ENCODE assay signal across 18 mouse cellular contexts in genomic region chr4:5206394-5207099, GRCm38 (mm10).
DNase-seq lines count a peak whose midpoint lies in the region; ATAC-seq and TF ChIP-seq lines count a peak whose summit lies in the region.
"Had no signal": no experiment of that assay in that cellular context is flagged by ENCODE, and none has a peak within 500 bp of the region (broad histone marks: within the 10 kb centered on the region; RNA-seq: fewer than 3 reads in every experiment).

No protein-coding gene starts in this region.

- no peak overlapping the region for H3K4me3 ChIP-seq in forebrain, embryonic 14.5 days (ENCODE audit: low read depth, low read length)
- H3K4me3 ChIP-seq in forebrain, embryonic 10.5 days, result no peak overlapping the region
- no peak overlapping the region for H3K4me3 ChIP-seq in lung, embryonic 14.5 days (ENCODE audit: low read depth, low read length)
- H3K4me3 ChIP-seq: hindbrain, embryonic 15.5 days; midbrain, embryonic 10.5 days; neural tube, embryonic 15.5 days had no signal

- H3K9ac ChIP-seq in forebrain, embryonic 14.5 days (ENCODE audit: low read length), result no peak overlapping the region
- H3K9ac ChIP-seq in lung, embryonic 14.5 days, result no peak overlapping the region
- H3K9ac ChIP-seq: hindbrain, embryonic 15.5 days; neural tube, embryonic 15.5 days had no signal

- peak; percentile 88 for ATAC-seq in forebrain, embryonic 14.5 days
- ATAC-seq in lung, embryonic 14.5 days (ENCODE audit: insufficient read depth), result peak; percentile 97

- TF ChIP-seq CTCF in lung, embryonic 14.5 days (IDR thresholded peaks at IDR 0.05; ENCODE audit: low read depth), result no peak

- no peaks in the 10 kb centered on the region for H3K4me1 ChIP-seq in forebrain, embryonic 14.5 days (ENCODE audit: control insufficient read depth, insufficient read depth, low read length)
- H3K4me1 ChIP-seq in forebrain, embryonic 10.5 days, result no peaks in the 10 kb centered on the region
- no peaks in the 10 kb centered on the region for H3K4me1 ChIP-seq in lung, embryonic 14.5 days (ENCODE audit: insufficient read depth)
- H3K4me1 ChIP-seq: hindbrain, embryonic 15.5 days; midbrain, embryonic 10.5 days had no signal

- DNase-seq in forebrain, embryonic 14.5 days (ENCODE audit: low spot score), result peak; percentile 53
- DNase-seq in forebrain, embryonic 10.5 days (ENCODE audit: extremely low spot score, low spot score), result no peak
- peak; percentile 92 for DNase-seq in lung, embryonic 14.5 days
- no peak for DNase-seq in lung, postnatal 14 days
- DNase-seq in brain, embryonic 18.5 days (ENCODE audit: low read depth, low spot score), result peak; percentile 46
- DNase-seq in left cerebral cortex, adult 9 months (ENCODE audit: low spot score in 2 of 2), result peak; percentile 7 to 51
- DNase-seq in heart, adult 18-20 months, result no peak
- DNase-seq in gastrocnemius, adult 8-10 months (ENCODE audit: low spot score in 2 of 2), result no peak
- DNase-seq: cerebellum, adult 9-11 months; gastrocnemius, postnatal 36 days; kidney, adult 2 months; kidney, postnatal 36 days; liver; lung, postnatal 10 days had no signal

- no peak overlapping the region for H3K27ac ChIP-seq in forebrain, embryonic 14.5 days (ENCODE audit: low read depth, low read length)
- no peak overlapping the region for H3K27ac ChIP-seq in forebrain, embryonic 10.5 days
- no peak overlapping the region for H3K27ac ChIP-seq in lung, embryonic 14.5 days (ENCODE audit: low read depth)
- H3K27ac ChIP-seq: hindbrain, embryonic 15.5 days; midbrain, embryonic 10.5 days; neural tube, embryonic 15.5 days had no signal

- 59% methylated on average over 1 of the region's 1 CpGs for WGBS in forebrain, embryonic 14.5 days
- 84% methylated on average over 1 of the region's 1 CpGs for WGBS in forebrain, embryonic 10.5 days
- 28% methylated on average over 1 of the region's 1 CpGs for WGBS in lung, embryonic 14.5 days

- H3K9me3 ChIP-seq in forebrain, embryonic 14.5 days (replicated peaks; ENCODE audit: control insufficient read depth, low read length), result no peaks in the 10 kb centered on the region
- H3K9me3 ChIP-seq in forebrain, embryonic 10.5 days, result no peaks in the 10 kb centered on the region
- H3K9me3 ChIP-seq in lung, embryonic 14.5 days (ENCODE audit: low read depth, low read length), result no peaks in the 10 kb centered on the region
- H3K9me3 ChIP-seq: hindbrain, embryonic 15.5 days; neural tube, embryonic 15.5 days had no signal

- no peaks in the 10 kb centered on the region for H3K36me3 ChIP-seq in forebrain, embryonic 14.5 days (ENCODE audit: control insufficient read depth, insufficient read depth, low read length)
- no peaks in the 10 kb centered on the region for H3K36me3 ChIP-seq in forebrain, embryonic 10.5 days (replicated peaks)
- no peaks in the 10 kb centered on the region for H3K36me3 ChIP-seq in lung, embryonic 14.5 days (ENCODE audit: insufficient read depth)
- H3K36me3 ChIP-seq: hindbrain, embryonic 15.5 days; midbrain, embryonic 10.5 days; neural tube, embryonic 15.5 days had no signal

- H3K27me3 ChIP-seq in forebrain, embryonic 14.5 days (replicated peaks; ENCODE audit: control insufficient read depth, insufficient read depth, low read length), result no peaks in the 10 kb centered on the region
- H3K27me3 ChIP-seq in forebrain, embryonic 10.5 days (ENCODE audit: poor library complexity, severe bottlenecking), result no peaks in the 10 kb centered on the region
- H3K27me3 ChIP-seq in lung, embryonic 14.5 days (ENCODE audit: insufficient read depth, low read length), result no peaks in the 10 kb centered on the region
- H3K27me3 ChIP-seq: hindbrain, embryonic 15.5 days; neural tube, embryonic 15.5 days had no signal

- no peak overlapping the region for H3K4me2 ChIP-seq in forebrain, embryonic 14.5 days (ENCODE audit: low read length)
- no peak overlapping the region for H3K4me2 ChIP-seq in lung, embryonic 14.5 days
- H3K4me2 ChIP-seq: heart, embryonic 11.5 days; hindbrain, embryonic 15.5 days; neural tube, embryonic 15.5 days had no signal

Comparison
In these comparisons a context has a peak if more than half of its experiments do, and no peak if none do; other contexts are left out.
1. DNase-seq: peak in forebrain, embryonic 14.5 days (single experiment), lung, embryonic 14.5 days (single experiment), brain, embryonic 18.5 days (single experiment) and left cerebral cortex, adult 9 months (2 of 2); none in forebrain, embryonic 10.5 days (single experiment), lung, postnatal 14 days (single experiment), heart, adult 18-20 months (0 of 2) and gastrocnemius, adult 8-10 months (0 of 2).